Mouse (Mus musculus) embryo, embryonic 9.5 days (tissue): ENCODE data around the gene Wnt6.

Experiments used
- DNase-seq: peaks from one replicate; pipeline ENCODE4 v3.0.0-alpha.2; 2017; ENCODE audit errors: extremely low spot score

Wnt6 gene

GRCm38 (mm10) chr1:74771845-74771930 lies at the start of gene Wnt6:
TSS of gene Wnt6 (plus strand) at chr1:74771892.
- DNase-seq = no peak

- peak; percentile 31 for DNase-seq
Measured at GRCm38 (mm10) chr1:74723748-74724147, 47.9 kb upstream of the Wnt6 start.

- no peak for DNase-seq
Measured at GRCm38 (mm10) chr1:74726114-74726513, 45.6 kb upstream of the Wnt6 start.

GRCm38 (mm10) chr1:74726674-74727073 lies 45.0 kb upstream of the Wnt6 start:
- no peak for DNase-seq

- no peak for DNase-seq
Measured at GRCm38 (mm10) chr1:74728446-74728845, 43.2 kb upstream of the Wnt6 start.

GRCm38 (mm10) chr1:74736977-74737376 lies 34.7 kb upstream of the Wnt6 start:
- DNase-seq = no peak

GRCm38 (mm10) chr1:74737500-74737899 lies 34.2 kb upstream of the Wnt6 start:
- no peak for DNase-seq

- no peak for DNase-seq
Measured at GRCm38 (mm10) chr1:74740846-74741245, 30.8 kb upstream of the Wnt6 start.

- DNase-seq = no peak
Measured at GRCm38 (mm10) chr1:74747335-74747734, 24.4 kb upstream of the Wnt6 start.

GRCm38 (mm10) chr1:74748643-74749271 lies 22.9 kb upstream of the Wnt6 start, which contains the start of gene Prkag3:
TSS of gene Prkag3 (minus strand) at chr1:74749221.
- peak; percentile 57 for DNase-seq

GRCm38 (mm10) chr1:74749301-74749700 lies 22.4 kb upstream of the Wnt6 start:
- no peak for DNase-seq

GRCm38 (mm10) chr1:74750683-74751082 lies 21.0 kb upstream of the Wnt6 start:
- no peak for DNase-seq

- DNase-seq = no peak
Measured at GRCm38 (mm10) chr1:74752150-74752549, 19.5 kb upstream of the Wnt6 start.

- DNase-seq = no peak
Measured at GRCm38 (mm10) chr1:74752833-74753232, 18.9 kb upstream of the Wnt6 start.

GRCm38 (mm10) chr1:74753266-74753974 lies 18.3 kb upstream of the Wnt6 start:
- no peak for DNase-seq

- no peak for DNase-seq
Measured at GRCm38 (mm10) chr1:74754175-74754785, 17.4 kb upstream of the Wnt6 start.

GRCm38 (mm10) chr1:74759773-74760172 lies 11.9 kb upstream of the Wnt6 start:
- no peak for DNase-seq

GRCm38 (mm10) chr1:74763081-74763480 lies 8.6 kb upstream of the Wnt6 start:
- DNase-seq = peak; percentile 71

GRCm38 (mm10) chr1:74770727-74771466 lies 795 bp upstream of the Wnt6 start:
- DNase-seq = no peak

GRCm38 (mm10) chr1:74771467-74771844 lies 236 bp upstream of the Wnt6 start:
- DNase-seq = no peak

- DNase-seq = no peak
Measured at GRCm38 (mm10) chr1:74771931-74772620, 384 bp downstream of the Wnt6 start.

GRCm38 (mm10) chr1:74773136-74773535 lies 1.4 kb downstream of the Wnt6 start:
- peak; percentile 82 for DNase-seq
